Mouse (Mus musculus) duodenum, adult 2 months (tissue): Measurements from ENCODE around the gene Wdcp. TPM values are rescaled to one million over a fixed set of nuclear protein-coding genes. Genes with fewer than 3 reads are reported as not detected.

ENCODE experiments used
- polyA plus RNA-seq: library from polyadenylated mRNA; depleted of rRNA; stranded (reverse); fragments of >200 nt; gene quantifications from 2 replicates; pipeline ENCODE4 v1.2.3, GENCODE M21; 2012; ENCODE audit warnings: low replicate concordance; rRNA removed

The Wdcp gene
- polyA plus RNA-seq = 1.0 and 1.3 TPM in 2 replicates

DNA sequence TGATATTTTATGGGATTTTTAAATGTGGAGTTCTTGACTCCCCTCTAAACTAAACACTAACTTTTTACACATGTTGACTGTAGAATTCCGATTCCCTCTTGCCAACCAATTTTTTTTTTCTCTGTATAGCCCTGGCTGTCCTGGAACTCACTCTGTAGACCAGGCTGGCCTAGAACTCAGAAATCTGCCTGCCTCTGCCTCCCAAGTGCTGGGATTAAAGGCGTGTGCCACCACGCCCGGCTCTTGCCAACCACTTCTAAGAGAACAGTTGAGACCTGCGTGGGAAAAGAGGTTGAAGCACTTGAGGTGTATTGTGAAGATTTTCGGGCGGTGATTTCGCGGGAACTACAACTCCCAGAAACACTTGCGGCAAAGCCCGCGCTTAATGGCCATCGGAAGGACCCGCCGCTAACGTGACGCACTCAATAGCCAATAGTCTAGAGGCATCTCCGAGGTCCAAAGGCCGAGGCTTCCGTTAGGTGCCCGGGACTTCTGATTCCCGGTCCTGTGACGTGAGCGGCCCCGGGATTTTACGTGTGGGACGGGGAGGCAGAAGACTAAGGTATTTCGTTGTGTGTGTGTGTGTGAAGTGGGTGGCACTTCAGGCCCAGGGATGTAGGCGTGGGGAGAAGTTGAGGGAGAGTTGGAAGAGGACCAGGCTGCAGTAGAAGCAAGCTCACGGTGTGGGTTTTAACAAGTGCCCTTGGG lies at the start of gene Wdcp:
Gene Wdcp, plus strand, starts transcription at position 414 of the 708 bp plus-strand sequence.

DNA sequence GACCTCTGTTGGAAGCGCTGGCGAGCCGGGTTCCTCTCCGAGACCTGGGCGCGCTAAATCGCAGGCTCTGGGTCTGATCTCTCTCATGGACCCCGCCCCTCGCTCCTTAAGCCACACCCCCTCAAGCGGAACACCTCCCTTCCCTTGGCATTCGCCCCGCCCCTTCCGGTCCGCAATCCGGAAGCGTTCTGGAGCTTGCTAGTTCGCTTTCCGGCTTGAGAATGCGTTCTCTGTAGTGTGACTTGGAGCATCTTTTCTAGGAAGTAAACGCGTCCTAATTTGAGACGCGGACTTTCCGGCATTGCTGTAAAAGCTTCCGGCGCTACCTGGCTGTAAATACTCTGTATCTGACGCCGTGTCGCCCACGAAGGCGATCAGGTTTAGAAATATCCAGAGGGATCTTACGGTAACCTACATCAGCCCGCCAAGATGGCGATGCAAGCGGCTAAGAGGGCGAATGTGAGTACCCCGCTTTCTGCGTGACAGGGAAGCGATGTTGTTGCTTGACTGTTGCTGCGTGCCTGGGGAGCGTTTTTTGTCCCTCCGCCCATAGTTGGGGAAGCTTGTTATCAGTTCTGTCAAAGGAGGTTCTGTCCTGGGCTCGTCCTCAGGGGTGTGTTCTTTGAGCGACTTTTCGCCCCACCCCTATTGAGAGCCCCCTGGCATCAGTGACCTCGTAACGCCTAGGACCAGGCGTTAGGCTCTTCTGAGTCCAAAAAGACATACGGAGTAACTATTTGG lies 25.6 kb upstream of the Wdcp start, which contains the start of gene Sf3b6:
Gene Sf3b6, plus strand, starts transcription at position 184 of the 741 bp plus-strand sequence.

DNA sequence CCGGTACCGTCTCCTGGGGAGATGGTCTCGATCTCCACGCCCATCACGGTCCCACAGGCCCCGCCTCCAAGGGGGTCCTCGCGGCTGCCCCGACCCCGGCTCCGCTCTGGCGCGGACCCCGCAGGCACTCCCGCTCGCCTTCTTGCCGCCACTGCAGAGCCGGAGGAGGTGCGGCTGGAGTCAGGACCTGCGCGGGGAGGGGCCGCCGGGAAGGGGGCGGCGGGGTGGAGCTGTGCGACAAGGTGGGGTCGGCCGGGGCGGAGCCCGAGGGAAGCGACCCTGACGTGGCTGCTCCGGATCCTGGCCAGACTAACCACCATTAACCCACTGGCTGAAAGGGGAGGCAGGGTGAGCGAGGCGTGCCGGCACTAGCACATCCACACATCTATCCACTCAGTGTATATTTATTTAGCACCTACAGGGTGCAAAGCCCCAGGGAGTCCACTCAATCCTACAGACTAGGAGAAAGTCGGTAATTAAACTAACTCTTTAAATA lies 1.7 kb upstream of the Wdcp start, which contains the start of gene Fkbp1b:
Gene Fkbp1b, minus strand, starts transcription at position 200 of the 496 bp plus-strand sequence.

DNA sequence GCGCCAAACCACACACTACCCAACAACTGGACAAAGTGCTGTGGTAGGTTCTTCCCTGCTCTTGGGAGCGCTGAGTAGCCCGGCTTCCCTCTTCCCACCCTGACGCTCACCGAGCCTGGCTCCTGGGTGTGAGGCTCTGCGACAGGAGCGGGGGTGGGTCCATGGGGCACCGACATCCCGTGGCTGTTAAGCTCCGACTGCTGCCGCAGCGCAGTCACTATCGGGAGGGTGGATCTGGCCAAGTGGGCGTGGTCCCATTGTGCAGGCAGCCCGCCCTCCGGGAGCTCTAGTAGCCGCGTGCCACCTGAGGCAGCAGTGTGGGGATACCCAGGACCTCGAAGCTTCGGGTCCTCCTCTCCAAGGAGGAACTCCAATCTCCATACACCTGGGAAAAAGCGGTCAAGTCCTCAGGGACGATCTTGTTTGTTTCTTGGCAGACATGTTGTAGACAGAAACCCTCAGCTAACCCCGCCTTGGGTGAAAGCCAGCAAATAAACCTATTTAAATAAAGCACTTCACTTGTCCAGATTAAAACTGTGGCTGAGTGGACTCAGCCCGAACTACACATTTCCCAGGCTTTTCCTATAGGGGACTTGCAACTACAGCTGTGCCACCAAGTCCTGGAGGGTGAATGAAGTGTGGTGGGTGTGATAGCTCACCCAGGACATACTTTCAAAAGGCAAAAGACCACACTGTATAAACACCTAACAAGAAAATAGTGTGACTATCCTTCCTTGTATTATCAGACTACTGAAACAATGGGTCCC lies 31.2 kb downstream of the Wdcp start, which contains the start of gene Mfsd2b:
Gene Mfsd2b, minus strand, starts transcription at position 199 of the 767 bp plus-strand sequence.

DNA sequence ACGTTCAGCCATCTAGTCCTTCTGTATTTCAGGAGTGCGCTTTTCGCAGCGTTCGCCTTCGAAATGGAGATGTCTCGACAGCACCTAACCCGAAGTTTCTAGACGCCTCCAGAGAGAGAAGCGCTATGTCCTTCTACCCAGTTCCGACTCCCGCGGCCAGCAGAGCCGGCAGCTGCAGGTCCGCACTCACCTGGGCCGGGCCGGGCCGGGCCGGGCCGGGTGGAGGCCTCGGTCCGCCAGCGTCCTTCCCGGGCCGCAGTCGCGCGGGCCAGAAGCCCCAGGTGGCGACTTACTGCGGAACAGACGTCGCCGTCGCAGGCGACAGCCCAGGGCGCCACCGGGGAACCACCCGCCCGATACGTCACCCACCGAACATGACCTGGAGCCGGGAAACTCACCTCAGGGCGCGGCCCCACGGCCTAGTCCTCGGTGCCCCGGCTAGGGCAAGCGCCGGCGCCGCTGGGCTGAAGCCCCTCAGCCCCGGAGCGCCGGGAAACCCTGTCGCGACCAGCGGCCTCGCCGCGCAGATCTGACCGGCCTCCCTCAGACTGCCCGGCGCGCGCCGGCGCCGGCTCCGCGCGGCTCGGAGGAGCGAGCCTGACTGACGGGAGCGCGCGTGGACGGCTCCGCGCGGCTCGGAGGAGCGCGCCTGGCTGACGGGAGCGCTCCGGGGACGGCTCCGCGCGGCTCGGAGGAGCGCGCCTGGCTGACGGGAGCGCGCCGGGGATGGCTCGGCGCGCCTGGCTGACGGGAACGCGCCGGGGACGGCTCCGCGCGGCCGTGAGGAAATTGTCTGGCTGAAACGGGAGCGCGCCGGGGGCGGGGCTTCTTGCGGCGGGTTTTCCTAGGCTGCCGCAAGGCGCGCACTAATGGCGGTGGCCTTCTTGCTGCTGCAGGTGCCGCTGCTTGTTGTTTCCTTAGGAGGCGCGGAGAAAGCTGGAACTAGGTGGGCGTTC lies 64.1 kb downstream of the Wdcp start, which contains the start of gene Ubxn2a:
Gene Ubxn2a, minus strand, starts transcription at position 755 of the 956 bp plus-strand sequence.

Other genes with a start within 250 kb of the Wdcp start
- 0.06 TPM in 1 of 2 replicates, not detected in the other for gene Fam228a, start 104.9 kb upstream of the Wdcp start, polyA plus RNA-seq
- not detected in 2 replicates for gene Pfn4, start 74.3 kb upstream of the Wdcp start, polyA plus RNA-seq
- not detected in 2 replicates for gene Fam228b, start 74.0 kb upstream of the Wdcp start, polyA plus RNA-seq
- 12.8 and 24.0 TPM in 2 replicates for gene Sf3b6, start 25.8 kb upstream of the Wdcp start, polyA plus RNA-seq
- 1.8 and 2.0 TPM in 2 replicates for gene Fkbp1b, start 1.7 kb upstream of the Wdcp start, polyA plus RNA-seq
- gene Mfsd2b, start 31.1 kb downstream of the Wdcp start, polyA plus RNA-seq = 1.4 and 2.1 TPM in 2 replicates
- 5.5 and 7.4 TPM in 2 replicates for gene Ubxn2a, start 64.4 kb downstream of the Wdcp start, polyA plus RNA-seq
- 10.2 TPM in 2 replicates for gene Atad2b, start 74.0 kb downstream of the Wdcp start, polyA plus RNA-seq